Mouse (Mus musculus): ENCODE results near the gene Ugdh. TPM values are rescaled to one million over a fixed set of nuclear protein-coding genes. Genes with fewer than 3 reads are reported as not detected.

Gene Ugdh
- polyA plus RNA-seq, 1 experiment from 2014 or later = 51.1 TPM

DNA sequence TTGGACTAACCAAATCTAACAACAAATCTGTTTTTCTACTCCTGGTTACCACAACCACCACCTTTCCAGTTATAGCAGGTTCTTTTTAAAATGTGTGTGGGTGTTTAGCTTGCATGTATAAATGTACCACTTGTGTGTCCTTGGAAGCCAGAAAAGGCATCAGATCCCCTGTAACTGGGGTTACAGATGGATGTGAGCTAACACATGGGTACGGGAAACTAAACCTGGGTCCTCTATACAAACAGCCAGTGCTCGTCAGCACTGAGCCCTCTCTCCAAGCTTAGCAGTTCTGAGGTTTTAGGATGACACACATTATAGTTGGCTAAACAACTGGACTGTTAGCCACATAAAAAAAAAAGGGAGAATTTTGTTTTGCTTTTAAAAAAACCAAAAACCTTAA lies 50.0 kb downstream of the Ugdh start:
- no peaks in the 10 kb centered on the region for H3K27me3 ChIP-seq
- ATAC-seq (ENCODE audit: low FRiP score) = no peak
- H3K4me3 ChIP-seq = no peak overlapping the region
- WGBS = 76% methylated on average over 2 of the region's 2 CpGs
- H3K36me3 ChIP-seq = peaks cover 53% of the 10 kb centered on the region
- H3K9me3 ChIP-seq = no peaks in the 10 kb centered on the region
- H3K9ac ChIP-seq = no peak overlapping the region
- H3K4me2 ChIP-seq = no peak overlapping the region
- H3K27ac ChIP-seq = no peak overlapping the region
- H3K4me1 ChIP-seq (replicated peaks) = peaks cover 21% of the 10 kb centered on the region

DNA sequence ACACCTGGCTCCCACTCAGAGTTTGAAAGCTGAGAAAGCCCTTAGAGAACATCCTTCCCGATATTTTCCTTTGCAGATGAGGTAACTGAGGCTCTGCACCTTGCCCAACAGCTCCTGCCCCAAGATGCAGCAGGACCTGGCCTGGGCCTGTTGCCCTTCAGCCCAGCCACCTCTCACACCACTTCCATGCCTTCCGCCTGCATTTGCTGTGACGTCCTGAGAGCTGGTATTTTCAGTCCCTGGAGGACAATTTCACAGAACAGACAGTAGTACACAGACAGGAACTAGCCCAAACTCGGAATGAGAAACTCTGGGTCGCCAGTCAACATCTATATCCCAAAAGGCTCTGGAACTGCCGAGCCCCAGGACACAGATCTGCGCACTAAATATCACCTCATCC lies 61.0 kb downstream of the Ugdh start:
- no peaks in the 10 kb centered on the region for H3K27me3 ChIP-seq
- H3K4me1 ChIP-seq (replicated peaks) = no peaks in the 10 kb centered on the region
- no peak for ATAC-seq (ENCODE audit: low FRiP score)
- no peak overlapping the region for H3K4me2 ChIP-seq
- no peak overlapping the region for H3K4me3 ChIP-seq
- H3K36me3 ChIP-seq = no peaks in the 10 kb centered on the region
- H3K9me3 ChIP-seq = no peaks in the 10 kb centered on the region
- WGBS = 84% methylated on average over 7 of the region's 7 CpGs
- H3K9ac ChIP-seq = no peak overlapping the region
- no peak overlapping the region for H3K27ac ChIP-seq

DNA sequence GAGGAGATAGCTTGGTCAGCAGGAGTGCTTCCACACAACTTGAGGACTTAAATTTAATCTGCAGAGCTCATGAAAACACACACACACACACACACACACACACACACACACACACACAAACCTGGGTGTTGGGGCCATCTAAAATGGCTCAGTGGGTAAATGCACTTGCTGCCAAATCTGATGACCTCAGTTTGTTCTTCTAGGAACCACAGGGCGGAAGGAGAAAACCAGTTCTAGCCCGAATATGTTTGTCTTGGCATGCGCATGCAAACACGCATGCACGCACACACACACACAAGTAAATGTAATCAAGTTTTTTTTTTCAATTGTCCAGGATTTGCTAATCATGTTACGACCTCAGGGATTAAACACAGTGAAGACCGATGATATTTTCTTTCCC lies 64.2 kb downstream of the Ugdh start:
- Histone ChIP-seq H3K36me3 (no peaks in the 10 kb centered on the region), H3K9me3 (no peaks in the 10 kb centered on the region), H3K9ac (no peak overlapping the region), H3K27ac (no peak overlapping the region), H3K4me1 (replicated peaks) (no peaks in the 10 kb centered on the region), H3K4me3 (no peak overlapping the region), H3K27me3 (no peaks in the 10 kb centered on the region), H3K4me2 (no peak overlapping the region)
- ATAC-seq (ENCODE audit: low FRiP score) = no peak
- 92% methylated on average over 7 of the region's 7 CpGs for WGBS

DNA sequence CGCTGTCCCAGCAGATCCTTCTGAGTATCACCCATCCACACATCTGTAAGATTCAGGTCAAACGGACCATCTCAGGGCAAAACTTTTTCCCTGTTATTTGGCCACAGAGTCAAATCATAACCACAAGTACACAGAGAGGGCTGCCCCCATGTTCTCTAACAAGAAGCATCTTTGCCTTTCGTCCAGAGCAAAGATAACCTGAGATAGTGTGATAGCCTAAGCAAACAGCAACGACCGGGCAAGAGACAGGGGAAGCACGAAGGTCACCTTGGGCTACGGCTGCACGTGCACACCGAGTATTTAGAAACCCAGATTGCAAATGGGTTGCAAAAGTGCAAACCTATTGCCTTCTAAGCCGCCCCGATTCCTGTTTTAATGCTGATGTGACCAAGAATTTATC lies 67.9 kb downstream of the Ugdh start:
- no peak for ATAC-seq (ENCODE audit: low FRiP score)
- no peaks in the 10 kb centered on the region for H3K27me3 ChIP-seq
- H3K9ac ChIP-seq = no peak overlapping the region
- WGBS = 92% methylated on average over 11 of the region's 11 CpGs
- H3K4me3 ChIP-seq = no peak overlapping the region
- H3K36me3 ChIP-seq = no peaks in the 10 kb centered on the region
- no peaks in the 10 kb centered on the region for H3K4me1 ChIP-seq (replicated peaks)
- no peak overlapping the region for H3K4me2 ChIP-seq
- H3K27ac ChIP-seq = no peak overlapping the region
- no peaks in the 10 kb centered on the region for H3K9me3 ChIP-seq

Other genes with a start within 250 kb of the Ugdh start
- 12.2 and 12.3 TPM in 2 replicates for gene Wdr19, start 236.3 kb downstream of the Ugdh start, polyA plus RNA-seq (2015; fragmentation: Nextera tagmentation; extraction: Ambion mirVana)
- gene Rfc1, start 100.3 kb downstream of the Ugdh start, polyA plus RNA-seq (2015; fragmentation: Nextera tagmentation; extraction: Ambion mirVana) = 39.2 and 40.6 TPM in 2 replicates
- gene Klb, start 87.6 kb downstream of the Ugdh start, polyA plus RNA-seq (2015; fragmentation: Nextera tagmentation; extraction: Ambion mirVana) = 0.09 TPM in 1 of 2 replicates, not detected in the other
- 660 and 683 TPM in 2 replicates for gene Rpl9, start 44.5 kb downstream of the Ugdh start, polyA plus RNA-seq (2015; fragmentation: Nextera tagmentation; extraction: Ambion mirVana)
- gene Lias, start 44.5 kb downstream of the Ugdh start, polyA plus RNA-seq (2015; fragmentation: Nextera tagmentation; extraction: Ambion mirVana) = 60.9 and 61.6 TPM in 2 replicates
- gene Gm43552, start 56.9 kb upstream of the Ugdh start, polyA plus RNA-seq (2015; fragmentation: Nextera tagmentation; extraction: Ambion mirVana) = 2.7 TPM in 1 of 2 replicates, not detected in the other
- gene Smim14, start 101.2 kb upstream of the Ugdh start, polyA plus RNA-seq (2015; fragmentation: Nextera tagmentation; extraction: Ambion mirVana) = 189 and 195 TPM in 2 replicates
- 215 and 216 TPM in 2 replicates for gene Ube2k, start 101.3 kb upstream of the Ugdh start, polyA plus RNA-seq (2015; fragmentation: Nextera tagmentation; extraction: Ambion mirVana)

Data from hindbrain, embryonic 13.5 days (tissue).